Mouse (Mus musculus): ENCODE results near the gene Ddx6. TPM values are rescaled to one million over a fixed set of nuclear protein-coding genes. Genes with fewer than 3 reads are reported as not detected.

Gene Ddx6
- polyA plus RNA-seq, 1 experiment, result 41.8 TPM

DNA sequence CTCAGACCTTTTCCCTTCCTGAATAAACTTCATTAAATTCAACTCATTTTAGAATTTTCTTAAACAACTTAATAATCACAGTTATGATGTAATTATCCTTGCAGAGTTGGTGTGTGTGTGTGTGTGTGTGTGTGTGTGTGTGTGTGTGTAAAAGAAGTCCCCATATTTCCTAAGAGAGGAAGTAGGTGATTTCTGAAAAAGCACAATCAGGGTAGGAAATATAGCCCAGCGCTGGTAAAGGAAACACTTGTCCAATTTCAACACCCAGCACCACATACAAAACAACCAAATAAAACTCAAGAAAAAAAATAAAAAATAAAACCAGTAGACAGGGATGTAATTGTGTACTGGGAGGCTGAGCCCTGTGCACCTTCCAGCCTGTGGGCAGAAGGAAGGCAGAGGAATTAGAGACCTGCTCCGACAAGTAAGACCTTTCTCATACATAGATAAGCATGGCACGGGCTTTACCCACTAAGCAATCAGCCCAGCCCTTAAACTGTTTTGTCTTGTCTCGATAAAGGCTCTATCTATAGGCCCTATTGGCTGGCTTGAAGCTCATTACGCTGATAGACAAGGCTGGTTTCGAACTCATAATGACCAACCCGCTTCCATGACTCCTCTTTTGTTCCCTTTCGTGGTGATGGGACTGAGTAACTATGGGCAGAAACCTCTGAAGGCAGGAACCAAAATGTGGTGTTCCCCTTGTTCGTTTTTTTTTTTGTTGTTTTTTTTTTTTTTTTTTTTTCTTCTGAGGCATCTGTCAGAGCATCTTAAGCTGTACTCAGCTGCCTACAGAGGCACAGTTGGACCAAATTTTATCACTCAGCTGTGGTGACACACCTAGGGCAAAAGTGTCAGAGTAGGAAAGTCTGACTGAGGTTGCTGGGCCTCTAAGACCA, 17.2 kb upstream of the Ddx6 start:
- Histone ChIP-seq H3K4me3 (replicated peaks; ENCODE audit: insufficient read depth, low read depth, low read length) (no peak overlapping the region), H3K27me3 (ENCODE audit: control insufficient read depth, insufficient read depth, low read length) (no peaks in the 10 kb centered on the region), H3K27ac (ENCODE audit: insufficient read depth, low read length) (no peak overlapping the region), H3K4me1 (ENCODE audit: control insufficient read depth, insufficient read depth, low read length) (peaks cover 7% of the 10 kb centered on the region; the same call in 1 of the 2 replicates)
- TF ChIP-seq CTCF (IDR thresholded peaks at IDR 0.05; ENCODE audit: borderline replicate concordance, insufficient read depth, low read depth, low read length), result no peak
- no peak for TF ChIP-seq POLR2A (IDR thresholded peaks at IDR 0.05; ENCODE audit: borderline replicate concordance, insufficient read depth, low read length)
- 93% methylated on average over 9 of the region's 9 CpGs for WGBS
- no peak for DNase-seq

DNA sequence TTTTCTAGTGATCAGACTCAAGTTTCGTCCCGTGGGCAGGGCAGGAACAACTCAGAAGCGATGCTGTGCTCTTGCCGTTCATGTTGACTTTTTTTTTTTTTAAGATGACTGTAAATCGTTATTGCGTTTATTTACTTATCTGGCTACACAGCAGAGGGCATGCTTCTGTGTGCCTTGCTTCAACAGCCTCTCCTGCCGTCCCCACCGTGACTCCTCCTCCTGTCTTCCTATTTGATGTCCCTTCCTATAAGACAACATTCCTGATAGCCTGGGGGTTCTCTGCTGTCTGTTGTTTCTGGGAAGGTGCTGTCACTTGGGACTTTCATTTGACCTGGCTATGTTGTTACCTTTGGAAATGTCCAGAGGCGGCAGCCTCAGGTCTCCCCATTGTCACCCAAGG, 16.1 kb upstream of the Ddx6 start:
- Histone ChIP-seq H3K4me3 (replicated peaks; ENCODE audit: insufficient read depth, low read depth, low read length) (no peak overlapping the region), H3K4me1 (ENCODE audit: control insufficient read depth, insufficient read depth, low read length) (peaks cover 7% of the 10 kb centered on the region; the same call in 1 of the 2 replicates), H3K27ac (ENCODE audit: insufficient read depth, low read length) (no peak overlapping the region), H3K27me3 (ENCODE audit: control insufficient read depth, insufficient read depth, low read length) (no peaks in the 10 kb centered on the region)
- no peak for DNase-seq
- 87% methylated on average over 9 of the region's 9 CpGs for WGBS
- TF ChIP-seq POLR2A (IDR thresholded peaks at IDR 0.05; ENCODE audit: borderline replicate concordance, insufficient read depth, low read length) (no peak), CTCF (IDR thresholded peaks at IDR 0.05; ENCODE audit: borderline replicate concordance, insufficient read depth, low read depth, low read length) (no peak)

DNA sequence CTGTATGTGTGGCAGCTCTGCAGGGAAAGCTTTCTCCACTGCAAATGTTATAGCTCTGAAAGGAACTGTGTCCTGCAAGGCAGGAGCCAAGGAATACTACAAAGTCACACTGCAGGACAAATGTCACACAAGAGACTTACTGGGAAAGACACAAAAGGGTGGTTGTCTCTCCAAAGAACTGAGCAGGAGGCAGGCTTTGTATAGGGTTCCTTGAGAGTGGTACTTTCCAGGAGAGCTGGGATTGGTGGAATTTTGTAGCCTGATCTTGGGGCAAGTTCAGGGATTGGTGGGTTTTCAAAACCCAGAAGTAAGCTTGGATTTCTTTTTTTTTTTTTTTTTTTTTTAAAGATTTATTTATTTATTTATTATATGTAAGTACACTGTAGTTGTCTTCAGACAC, 15.6 kb upstream of the Ddx6 start:
- Histone ChIP-seq H3K27ac (ENCODE audit: insufficient read depth, low read length) (no peak overlapping the region), H3K4me3 (replicated peaks; ENCODE audit: insufficient read depth, low read depth, low read length) (no peak overlapping the region), H3K4me1 (ENCODE audit: control insufficient read depth, insufficient read depth, low read length) (peaks cover 7% of the 10 kb centered on the region; the same call in 1 of the 2 replicates), H3K27me3 (ENCODE audit: control insufficient read depth, insufficient read depth, low read length) (no peaks in the 10 kb centered on the region)
- no peak for TF ChIP-seq CTCF (IDR thresholded peaks at IDR 0.05; ENCODE audit: borderline replicate concordance, insufficient read depth, low read depth, low read length)
- no peak for TF ChIP-seq POLR2A (IDR thresholded peaks at IDR 0.05; ENCODE audit: borderline replicate concordance, insufficient read depth, low read length)
- no peak for DNase-seq

DNA sequence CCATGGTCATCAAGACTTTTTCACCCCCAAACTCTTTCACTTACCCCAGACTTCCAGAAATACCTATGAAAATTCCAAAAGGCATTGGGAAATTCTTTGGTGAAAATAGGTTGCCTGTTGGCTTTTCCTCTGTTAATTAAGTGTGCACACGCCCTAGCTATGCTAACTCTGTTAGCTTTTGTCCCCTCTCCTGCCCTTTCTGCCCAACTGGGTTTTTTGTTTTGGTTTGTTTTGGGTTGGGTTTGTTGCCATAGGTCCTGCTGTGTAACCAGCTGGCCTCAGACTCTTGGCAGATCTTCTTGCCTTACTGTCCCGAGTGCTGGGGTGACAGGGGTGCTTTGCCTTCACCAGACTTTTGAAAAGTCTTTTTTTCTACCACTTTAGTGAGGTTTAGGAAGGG, 13.7 kb upstream of the Ddx6 start:
- TF ChIP-seq POLR2A (IDR thresholded peaks at IDR 0.05; ENCODE audit: borderline replicate concordance, insufficient read depth, low read length) (no peak), CTCF (IDR thresholded peaks at IDR 0.05; ENCODE audit: borderline replicate concordance, insufficient read depth, low read depth, low read length) (no peak)
- 4% methylated on average over 2 of the region's 2 CpGs for WGBS
- Histone ChIP-seq H3K27me3 (ENCODE audit: control insufficient read depth, insufficient read depth, low read length) (no peaks in the 10 kb centered on the region), H3K27ac (ENCODE audit: insufficient read depth, low read length) (peak overlapping the region; percentile 17; the same call in 1 of the 2 replicates), H3K4me3 (replicated peaks; ENCODE audit: insufficient read depth, low read depth, low read length) (no peak overlapping the region), H3K4me1 (ENCODE audit: control insufficient read depth, insufficient read depth, low read length) (peaks cover 7% of the 10 kb centered on the region; the same call in 1 of the 2 replicates)
- DNase-seq, result peak; percentile 87 to 90

DNA sequence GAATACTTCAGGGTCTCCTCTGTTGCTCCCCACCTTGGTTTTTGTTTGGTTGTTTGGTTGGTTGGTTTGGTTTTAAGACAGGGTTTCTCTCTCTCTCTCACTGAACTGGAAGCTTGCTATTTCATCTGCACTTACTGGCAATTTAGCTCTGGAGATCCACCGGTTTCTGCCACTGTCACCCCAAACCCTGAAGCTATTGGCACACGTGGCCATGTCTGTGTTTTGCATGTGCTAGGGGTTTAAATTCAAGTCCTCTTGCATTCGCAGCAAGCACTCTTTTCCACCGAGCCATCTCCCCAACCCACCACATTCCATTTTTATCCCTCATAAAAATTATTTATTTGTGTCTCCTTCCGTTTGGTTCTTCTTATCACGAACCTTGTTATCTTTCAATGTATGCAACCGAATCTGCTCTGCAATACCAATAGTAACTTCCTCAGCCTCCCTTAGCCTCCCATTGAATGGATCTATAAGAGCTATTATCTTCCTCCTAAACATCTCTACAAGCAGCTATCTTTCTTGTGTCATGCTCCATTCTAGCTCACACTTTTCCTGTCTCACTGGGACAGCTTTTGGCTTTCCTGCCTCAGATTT, 13.0 kb upstream of the Ddx6 start:
- WGBS, result 66% methylated on average over 7 of the region's 7 CpGs
- Histone ChIP-seq H3K27me3 (ENCODE audit: control insufficient read depth, insufficient read depth, low read length) (no peaks in the 10 kb centered on the region), H3K4me1 (ENCODE audit: control insufficient read depth, insufficient read depth, low read length) (peaks cover 7% of the 10 kb centered on the region; the same call in 1 of the 2 replicates), H3K27ac (ENCODE audit: insufficient read depth, low read length) (no peak overlapping the region), H3K4me3 (replicated peaks; ENCODE audit: insufficient read depth, low read depth, low read length) (no peak overlapping the region)
- TF ChIP-seq CTCF (IDR thresholded peaks at IDR 0.05; ENCODE audit: borderline replicate concordance, insufficient read depth, low read depth, low read length), result no peak
- TF ChIP-seq POLR2A (IDR thresholded peaks at IDR 0.05; ENCODE audit: borderline replicate concordance, insufficient read depth, low read length), result no peak
- no peak for DNase-seq

DNA sequence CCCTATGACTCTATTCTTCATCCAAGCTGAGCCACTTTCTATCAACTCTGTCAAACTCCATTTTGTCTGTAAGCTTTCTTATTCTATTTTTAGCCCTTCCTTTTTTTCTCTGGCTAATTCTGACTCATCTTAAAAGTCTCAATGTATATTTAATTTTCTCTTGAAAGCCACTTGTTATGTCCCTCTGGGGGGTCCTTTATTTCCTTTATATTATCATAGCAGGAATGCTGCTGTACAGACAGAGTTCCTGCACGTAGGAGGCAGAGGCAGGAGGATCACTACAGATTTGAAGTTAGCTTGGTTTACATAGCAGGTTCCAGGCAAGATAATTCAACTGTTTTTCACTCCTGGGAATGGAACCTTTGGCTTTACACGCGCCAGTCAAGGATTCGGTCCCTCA, 11.5 kb upstream of the Ddx6 start:
- peaks cover 7% of the 10 kb centered on the region; the same call in 1 of the 2 replicates for H3K4me1 ChIP-seq (ENCODE audit: control insufficient read depth, insufficient read depth, low read length)
- no peaks in the 10 kb centered on the region for H3K27me3 ChIP-seq (ENCODE audit: control insufficient read depth, insufficient read depth, low read length)
- no peak for DNase-seq
- H3K4me3 ChIP-seq (replicated peaks; ENCODE audit: insufficient read depth, low read depth, low read length), result no peak overlapping the region
- no peak overlapping the region for H3K27ac ChIP-seq (ENCODE audit: insufficient read depth, low read length)
- no peak for TF ChIP-seq CTCF (IDR thresholded peaks at IDR 0.05; ENCODE audit: borderline replicate concordance, insufficient read depth, low read depth, low read length)
- no peak for TF ChIP-seq POLR2A (IDR thresholded peaks at IDR 0.05; ENCODE audit: borderline replicate concordance, insufficient read depth, low read length)
- 95% methylated on average over 4 of the region's 4 CpGs for WGBS

DNA sequence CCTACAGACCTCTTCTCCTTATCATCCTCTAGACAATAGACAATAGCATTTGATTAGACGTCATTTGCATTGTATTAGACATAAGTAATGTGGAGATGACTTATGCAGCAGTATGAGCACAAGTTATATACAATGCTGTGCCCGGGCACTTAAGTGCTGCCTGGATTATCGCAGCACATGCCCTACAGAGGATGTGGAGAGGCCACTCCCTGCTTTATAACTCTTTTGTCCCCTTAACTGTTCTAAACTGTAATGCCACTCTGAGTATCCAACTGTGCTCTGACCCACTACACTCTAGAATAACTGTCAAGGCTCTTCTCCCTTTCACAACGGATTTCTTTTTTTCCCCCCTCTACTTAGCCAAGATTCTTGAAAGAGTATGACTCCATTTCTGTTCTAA, 10.8 kb upstream of the Ddx6 start:
- Histone ChIP-seq H3K27ac (ENCODE audit: insufficient read depth, low read length) (no peak overlapping the region), H3K4me3 (replicated peaks; ENCODE audit: insufficient read depth, low read depth, low read length) (no peak overlapping the region), H3K27me3 (ENCODE audit: control insufficient read depth, insufficient read depth, low read length) (no peaks in the 10 kb centered on the region), H3K4me1 (ENCODE audit: control insufficient read depth, insufficient read depth, low read length) (peaks cover 7% of the 10 kb centered on the region; the same call in 1 of the 2 replicates)
- 91% methylated on average over 4 of the region's 4 CpGs for WGBS
- DNase-seq, result no peak
- TF ChIP-seq CTCF (IDR thresholded peaks at IDR 0.05; ENCODE audit: borderline replicate concordance, insufficient read depth, low read depth, low read length), result no peak
- TF ChIP-seq POLR2A (IDR thresholded peaks at IDR 0.05; ENCODE audit: borderline replicate concordance, insufficient read depth, low read length), result no peak

All from cerebellum, adult 2 months (tissue).